Mouse (Mus musculus) cortical plate, adult 2 months (tissue): ENCODE measurements at regions not wholly inside any gene's neighbourhood (a gene's known extent, or its start where the extent isn't known, plus 50 kb on each side); places are given as distances from the start of the nearest gene placed in this dataset.

Experiments
- CTCF ChIP-seq: fragments of 200-500 bp; IDR thresholded peaks from 2 replicates; pipeline ENCODE4 v1.5.1; 2011; ENCODE audit warnings: mild to moderate bottlenecking, control low read depth, low read length; ENCODE audit not compliant: insufficient read depth; ENCODE audit errors: extremely low read depth
- POLR2A ChIP-seq: fragments of 200-500 bp; IDR thresholded peaks from 2 replicates; pipeline ENCODE4 v1.6.1; 2011; ENCODE audit warnings: mild to moderate bottlenecking, low read length, control low read depth; ENCODE audit not compliant: insufficient read depth; ENCODE audit errors: extremely low read depth

- TF ChIP-seq CTCF, result no peak
- TF ChIP-seq POLR2A, result no peak
Measured at GRCm38 (mm10) chr11:23954323-23954722, 59.3 kb upstream of the Papolg start.
